9 mouse cellular contexts compared by ENCODE assay signal in genomic region chr3:97933251-97933650, GRCm38 (mm10). TPM values are rescaled to one million over a fixed set of nuclear protein-coding genes. Genes with fewer than 3 reads are reported as not detected.
A peak's percentile ranks its signal among the peaks of the same experiment; 100 is the strongest.
DNase-seq lines count a peak whose midpoint lies in the region; ATAC-seq and TF ChIP-seq lines count a peak whose summit lies in the region.
"Had no signal": no experiment of that assay in that cellular context is flagged by ENCODE, and none has a peak within 500 bp of the region (broad histone marks: within the 10 kb centered on the region; RNA-seq: fewer than 3 reads in every experiment).

No protein-coding gene starts in this region.

- no peak for TF ChIP-seq EP300 in liver, postnatal 0 days (IDR thresholded peaks at IDR 0.05; ENCODE audit: low read depth)

- peak overlapping the region; percentile 62 for H3K4me2 ChIP-seq in liver, embryonic 11.5 days
- H3K4me2 ChIP-seq in liver, postnatal 0 days (ENCODE audit: low read depth, low read length) = peak overlapping the region; percentile 63

- no peaks in the 10 kb centered on the region for H3K9me3 ChIP-seq in liver, embryonic 11.5 days (ENCODE audit: control insufficient read depth, low read length)
- H3K9me3 ChIP-seq in liver, postnatal 0 days (ENCODE audit: low read length) = no peaks in the 10 kb centered on the region

- H3K4me1 ChIP-seq in liver, embryonic 11.5 days (replicated peaks; ENCODE audit: control insufficient read depth, insufficient read depth, low read length) = peaks cover 49% of the 10 kb centered on the region
- peaks cover 37% of the 10 kb centered on the region for H3K4me1 ChIP-seq in liver, postnatal 0 days (ENCODE audit: insufficient read depth)
- H3K4me1 ChIP-seq in thymus, adult 2 months (replicated peaks; ENCODE audit: control insufficient read depth, insufficient read depth, low read length) = peaks cover 26% of the 10 kb centered on the region

- H3K36me3 ChIP-seq in liver, embryonic 11.5 days (ENCODE audit: control insufficient read depth, insufficient read depth, low read length) = no peaks in the 10 kb centered on the region; the same call in 1 of the 2 replicates
- no peaks in the 10 kb centered on the region for H3K36me3 ChIP-seq in liver, postnatal 0 days (replicated peaks; ENCODE audit: insufficient read depth, low read length)
- H3K36me3 ChIP-seq in thymus, adult 2 months (ENCODE audit: control insufficient read depth, insufficient read depth, low read length) = no peaks in the 10 kb centered on the region

- H3K27ac ChIP-seq in liver, embryonic 11.5 days (ENCODE audit: low read depth, low read length) = no peak overlapping the region
- peak overlapping the region; percentile 5; the same call in 1 of the 2 replicates for H3K27ac ChIP-seq in liver, postnatal 0 days (ENCODE audit: low read depth)
- no peak overlapping the region for H3K27ac ChIP-seq in thymus, adult 2 months (ENCODE audit: control insufficient read depth, insufficient read depth, low read length)

- peak; percentile 31 for DNase-seq in liver, embryonic 11.5 days (ENCODE audit: low spot score)
- DNase-seq in liver = no peak
- DNase-seq in brain, adult 2 months (ENCODE audit: low read depth, low spot score) = peak; percentile 49
- DNase-seq in liver, postnatal 0 days = peak; percentile 32
- DNase-seq in thymus, adult 2 months = peak; percentile 57
- no peak for DNase-seq in gastrocnemius, adult 18-20 months (ENCODE audit: low spot score)
- no peak for DNase-seq in frontal cortex, adult 2 months (ENCODE audit: extremely low spot score in 1 of 2, low spot score in 1 of 2)
- no peak for DNase-seq in kidney, adult 9 months

- no peak overlapping the region for H3K4me3 ChIP-seq in liver, embryonic 11.5 days (ENCODE audit: low read depth, low read length)
- no peak overlapping the region for H3K4me3 ChIP-seq in liver, postnatal 0 days (ENCODE audit: low read depth, low read length)
- H3K4me3 ChIP-seq in thymus, adult 2 months (ENCODE audit: control insufficient read depth, insufficient read depth, low read length) = peak overlapping the region; percentile 15; the same call in 1 of the 2 replicates

- no peak for TF ChIP-seq CTCF in liver, postnatal 0 days (IDR thresholded peaks at IDR 0.05; ENCODE audit: low read depth)
- peak; percentile 23; the same call in 1 of the 2 replicates for TF ChIP-seq CTCF in thymus, adult 2 months (IDR thresholded peaks at IDR 0.05; ENCODE audit: borderline replicate concordance, control insufficient read depth, extremely low read depth, insufficient read depth, low read length, poor library complexity)

- H3K9ac ChIP-seq in liver, embryonic 11.5 days (ENCODE audit: low read depth, low read length) = no peak overlapping the region
- 0 out of 2 replicates have a peak overlapping the region, but pooled peaks have one; percentile 3 for H3K9ac ChIP-seq in liver, postnatal 0 days (replicated peaks)

- no peak for TF ChIP-seq POLR2A in thymus, adult 2 months (IDR thresholded peaks at IDR 0.05; ENCODE audit: control insufficient read depth, extremely low read depth, insufficient read depth, low read length, poor library complexity)

- no peak for ATAC-seq in liver, embryonic 11.5 days (replicated peaks; ENCODE audit: low FRiP score)
- no peak for ATAC-seq in liver, postnatal 0 days
- ATAC-seq: forebrain, embryonic 14.5 days had no signal

- 17% methylated on average over 6 of the region's 6 CpGs for WGBS in liver, embryonic 11.5 days
- 31% methylated on average over 6 of the region's 6 CpGs for whole genome bisulfite sequencing in liver, postnatal 0 days (ENCODE audit: insufficient replicate concordance)
- WGBS in thymus, adult 2 months = 6% methylated on average over 6 of the region's 6 CpGs

- no peaks in the 10 kb centered on the region for H3K27me3 ChIP-seq in liver, embryonic 11.5 days (replicated peaks; ENCODE audit: control insufficient read depth, insufficient read depth, low read length)
- no peaks in the 10 kb centered on the region for H3K27me3 ChIP-seq in liver, postnatal 0 days (ENCODE audit: insufficient read depth, low read length)
- H3K27me3 ChIP-seq in thymus, adult 2 months (ENCODE audit: control insufficient read depth, insufficient read depth, low read length) = no peaks in the 10 kb centered on the region

RNA-seq across cellular contexts. Expression of gene Sec22b, which starts 32.3 kb away (rescaled TPM):
- polyA plus RNA-seq in liver, embryonic 11.5 days (2014; fragmentation: Nextera tagmentation; extraction: Ambion mirVana) = 109 and 113 TPM in 2 replicates
- 40.0 and 42.3 TPM in 2 replicates for polyA plus RNA-seq in liver, postnatal 0 days (2015; fragmentation: Nextera tagmentation; extraction: Ambion mirVana)
- polyA plus RNA-seq in thymus, adult 2 months (2012; rRNA removed) = 35.2 and 36.6 TPM in 2 replicates
- 10 to 100 TPM; 25.7 to 28.8 TPM for total RNA-seq in gastrocnemius, adult 18-20 months (2021)
- polyA plus RNA-seq in frontal cortex, adult 2 months (2012; rRNA removed) = 63.2 and 65.8 TPM in 2 replicates

RNA-seq across cellular contexts. Expression of gene Pde4dip, which starts 44.7 kb away (rescaled TPM):
- polyA plus RNA-seq in liver, embryonic 11.5 days (2014; fragmentation: Nextera tagmentation; extraction: Ambion mirVana) = 16.8 and 16.9 TPM in 2 replicates
- 8.1 and 8.5 TPM in 2 replicates for polyA plus RNA-seq in liver, postnatal 0 days (2015; fragmentation: Nextera tagmentation; extraction: Ambion mirVana)
- 18.7 and 56.2 TPM in 2 replicates for polyA plus RNA-seq in thymus, adult 2 months (2012; rRNA removed)
- 1,000 to 10,000 TPM; 2,910 to 3,459 TPM for total RNA-seq in gastrocnemius, adult 18-20 months (2021)
- 108 and 109 TPM in 2 replicates for polyA plus RNA-seq in frontal cortex, adult 2 months (2012; rRNA removed)

Comparison
In these comparisons a context has a peak if more than half of its experiments do, and no peak if none do; other contexts are left out.
1. DNase-seq: peak in liver, embryonic 11.5 days (single experiment), brain, adult 2 months (single experiment), liver, postnatal 0 days (single experiment) and thymus, adult 2 months (single experiment); none in liver (single experiment), gastrocnemius, adult 18-20 months (single experiment), frontal cortex, adult 2 months (0 of 2) and kidney, adult 9 months (single experiment).